Mouse (Mus musculus) granulocyte monocyte progenitor cell, adult 5-6 weeks (primary cell): Measurements from ENCODE around the gene Hoxc6. TPM values are rescaled to one million over a fixed set of nuclear protein-coding genes. Genes with fewer than 3 reads are reported as not detected.

ENCODE experiments used
- total RNA-seq, 2 experiments: library from RNA; stranded (forward) in 1 of 2; stranded (reverse) in 1 of 2; fragments of 200-712, 200-1000 nt in 1 of 2; fragments of >200 nt in 1 of 2; fragmentation: Nextera tagmentation in 1 of 2; gene quantifications; 2 replicates each; pipeline ENCODE4 v1.2.3; 2014 to 2017

Hoxc6 gene
- total RNA-seq, 2 experiments from 2014 or later = not detected

Other genes starting within 250 kb of the Hoxc6 start
- not detected in 2 replicates for gene Hoxc13, start 77.2 kb upstream of the Hoxc6 start, total RNA-seq (2014; fragmentation: Nextera tagmentation)
- not detected in 2 replicates for gene Hoxc13, start 77.2 kb upstream of the Hoxc6 start, total RNA-seq (2017)
- gene Hoxc12, start 61.5 kb upstream of the Hoxc6 start, total RNA-seq (2014; fragmentation: Nextera tagmentation) = not detected in 2 replicates
- not detected in 2 replicates for gene Hoxc12, start 61.5 kb upstream of the Hoxc6 start, total RNA-seq (2017)
- gene Hoxc11, start 43.8 kb upstream of the Hoxc6 start, total RNA-seq (2014; fragmentation: Nextera tagmentation) = not detected in 2 replicates
- not detected in 2 replicates for gene Hoxc11, start 43.8 kb upstream of the Hoxc6 start, total RNA-seq (2017)
- gene Hoxc10, start 31.5 kb upstream of the Hoxc6 start, total RNA-seq (2014; fragmentation: Nextera tagmentation) = not detected in 2 replicates
- not detected in 2 replicates for gene Hoxc10, start 31.5 kb upstream of the Hoxc6 start, total RNA-seq (2017)
- not detected in 2 replicates for gene Hoxc5, start 30.8 kb upstream of the Hoxc6 start, total RNA-seq (2014; fragmentation: Nextera tagmentation)
- gene Hoxc5, start 30.8 kb upstream of the Hoxc6 start, total RNA-seq (2017) = not detected in 2 replicates
- not detected in 2 replicates for gene Hoxc9, start 21.8 kb upstream of the Hoxc6 start, total RNA-seq (2014; fragmentation: Nextera tagmentation)
- not detected in 2 replicates for gene Hoxc9, start 21.8 kb upstream of the Hoxc6 start, total RNA-seq (2017)
- gene Hoxc8, start 7.7 kb upstream of the Hoxc6 start, total RNA-seq (2014; fragmentation: Nextera tagmentation) = not detected in 2 replicates
- gene Hoxc8, start 7.7 kb upstream of the Hoxc6 start, total RNA-seq (2017) = not detected in 2 replicates
- not detected in 2 replicates for gene Hoxc4, start 20.7 kb downstream of the Hoxc6 start, total RNA-seq (2014; fragmentation: Nextera tagmentation)
- not detected in 2 replicates for gene Hoxc4, start 20.7 kb downstream of the Hoxc6 start, total RNA-seq (2017)
- gene Smug1, start 168.8 kb downstream of the Hoxc6 start, total RNA-seq (2014; fragmentation: Nextera tagmentation) = 3.3 and 4.7 TPM in 2 replicates
- gene Smug1, start 168.8 kb downstream of the Hoxc6 start, total RNA-seq (2017) = 1.8 and 4.0 TPM in 2 replicates
- gene Cbx5, start 241.6 kb downstream of the Hoxc6 start, total RNA-seq (2014; fragmentation: Nextera tagmentation) = 105 and 120 TPM in 2 replicates
- 225 and 229 TPM in 2 replicates for gene Cbx5, start 241.6 kb downstream of the Hoxc6 start, total RNA-seq (2017)
- 605 and 693 TPM in 2 replicates for gene Hnrnpa1, start 242.2 kb downstream of the Hoxc6 start, total RNA-seq (2014; fragmentation: Nextera tagmentation)
- gene Hnrnpa1, start 242.2 kb downstream of the Hoxc6 start, total RNA-seq (2017) = 956 and 1,234 TPM in 2 replicates